Mouse (Mus musculus) liver, adult 2 months (tissue): Measurements from ENCODE around the gene Taok2.

ENCODE experiments used
- CTCF ChIP-seq: fragments of 200-500 bp; IDR thresholded peaks from 2 replicates; pipeline ENCODE4 v1.5.1; 2011; ENCODE audit warnings: low read depth, low read length, control low read depth
- POLR2A ChIP-seq: fragments of 200-500 bp; IDR thresholded peaks from 2 replicates; pipeline ENCODE4 v1.6.1; 2011; ENCODE audit warnings: low read length, control low read depth; ENCODE audit not compliant: insufficient read depth; ENCODE audit errors: extremely low read depth

- TF ChIP-seq POLR2A (no peak), CTCF (no peak)
These were observed 27.6 kb downstream of the Taok2 start for GRCm38 (mm10) chr7:126856741-126857420.
